Mouse (Mus musculus): ENCODE data around the gene Dhx16. TPM values are rescaled to one million over a fixed set of nuclear protein-coding genes. Genes with fewer than 3 reads are reported as not detected.

Gene Dhx16
- total RNA-seq, 2 experiments from 2014 or later: 20.6 to 24.9 TPM

DNA sequence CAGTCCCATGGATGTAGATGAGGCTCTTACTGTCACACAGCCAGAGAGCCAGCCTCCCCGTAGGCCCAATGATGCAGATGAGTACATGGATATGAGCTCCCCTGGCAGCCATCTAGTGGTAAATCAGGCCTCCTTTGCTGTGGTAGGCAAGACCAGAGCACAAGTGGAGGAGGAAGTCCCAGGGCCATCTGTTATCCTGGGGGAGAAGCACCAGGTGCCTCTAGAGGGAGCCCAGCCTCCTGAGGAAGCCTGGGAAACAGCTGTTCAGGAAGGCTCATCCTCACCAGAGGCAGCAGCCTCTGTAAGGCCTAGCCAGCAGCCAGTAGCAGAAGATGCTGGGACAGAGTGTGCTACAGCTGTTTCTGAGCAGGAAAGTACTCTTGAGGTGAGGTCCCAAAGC is 31.5 kb upstream of the Dhx16 start:
- intact Hi-C loops (cut with DNase I): no loop called here
- DNase-seq: no peak

DNA sequence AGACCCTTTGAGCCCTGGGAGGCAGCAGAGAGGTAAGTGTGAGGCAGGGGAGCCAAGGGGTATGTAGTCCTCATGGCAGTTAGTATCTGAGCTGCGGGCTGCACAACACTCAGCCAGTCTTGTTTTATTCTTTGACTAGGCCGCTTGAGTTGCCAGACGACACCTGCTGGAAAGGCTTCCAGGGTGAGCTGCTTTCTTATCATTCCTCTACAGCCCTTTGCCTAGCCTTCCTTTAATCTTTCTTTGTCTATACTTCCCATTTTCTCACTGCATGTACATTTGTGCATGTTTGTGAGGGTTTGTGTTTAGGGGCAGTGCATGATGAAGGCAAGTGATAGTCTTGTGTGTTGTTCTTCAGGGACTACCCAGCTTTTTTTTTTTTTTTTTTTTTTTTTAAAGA is 28.6 kb upstream of the Dhx16 start:
- intact Hi-C loops (cut with DNase I): no loop called here
- no peak for DNase-seq

DNA sequence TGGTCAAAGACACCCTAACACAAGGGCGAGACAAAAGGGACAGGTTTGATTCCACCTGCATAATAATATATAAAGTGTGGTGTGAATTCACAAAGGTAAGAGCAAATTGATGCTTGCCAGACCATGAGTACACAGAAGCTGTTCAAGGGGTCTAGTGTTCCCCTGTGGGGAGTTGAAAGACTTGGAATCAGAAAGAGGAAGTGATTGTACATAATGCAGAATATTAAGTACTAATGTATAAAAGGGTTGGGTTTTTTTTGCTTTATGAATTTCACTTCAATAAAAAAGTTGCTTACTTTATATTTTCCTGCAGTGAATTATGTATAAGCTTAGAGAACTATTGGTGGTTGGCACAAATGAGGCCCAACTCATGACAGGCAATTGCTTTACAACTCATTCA is 20.2 kb upstream of the Dhx16 start:
- intact Hi-C loops (cut with DNase I): no loop called here
- DNase-seq: no peak

DNA sequence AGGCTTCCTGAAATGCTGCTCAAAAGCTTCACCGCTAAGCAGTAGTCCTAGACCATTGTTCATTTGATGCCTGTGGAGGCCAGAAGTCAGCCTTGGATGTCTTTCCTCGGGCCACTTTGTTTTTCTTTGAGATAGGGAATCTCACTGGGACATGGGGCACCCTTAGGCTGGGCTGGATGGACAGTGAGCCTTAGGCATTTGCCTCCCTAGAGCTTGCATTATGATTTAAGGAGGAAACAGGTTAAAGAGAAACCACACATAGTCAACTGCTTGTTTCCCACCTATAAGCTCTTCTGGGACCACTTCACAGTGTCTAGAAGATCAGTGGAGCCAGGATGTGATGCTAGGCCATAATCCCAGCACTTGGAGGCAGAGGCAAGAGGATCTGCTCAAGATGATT is 19.8 kb upstream of the Dhx16 start:
- intact Hi-C loops (cut with DNase I): loop anchor here (2.0 kb wide), 1 partner anchor 17 kb away; no protein-coding TSS in a partner anchor
- no peak for DNase-seq

DNA sequence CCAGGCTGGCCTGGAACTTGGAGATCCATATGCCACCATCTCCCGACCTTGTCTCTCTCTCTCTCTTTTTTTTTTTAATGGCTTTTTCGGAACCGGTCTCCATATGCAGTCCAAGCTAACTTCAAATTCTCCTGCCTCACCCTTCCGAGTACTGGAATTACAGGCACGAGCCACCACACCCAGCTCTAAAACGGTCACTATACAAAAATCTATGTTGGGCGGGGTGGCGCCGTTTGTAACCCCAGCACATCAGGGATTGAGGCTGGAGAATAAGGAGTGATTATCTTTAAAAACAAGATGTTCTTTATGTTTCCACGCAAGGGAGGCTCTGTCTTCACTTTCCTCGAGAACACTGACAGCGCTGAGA is 18.8 kb upstream of the Dhx16 start:
- intact Hi-C loops (cut with DNase I): loop anchor here (2.0 kb wide), 1 partner anchor 18 kb away; no protein-coding TSS in a partner anchor
- DNase-seq: no peak

DNA sequence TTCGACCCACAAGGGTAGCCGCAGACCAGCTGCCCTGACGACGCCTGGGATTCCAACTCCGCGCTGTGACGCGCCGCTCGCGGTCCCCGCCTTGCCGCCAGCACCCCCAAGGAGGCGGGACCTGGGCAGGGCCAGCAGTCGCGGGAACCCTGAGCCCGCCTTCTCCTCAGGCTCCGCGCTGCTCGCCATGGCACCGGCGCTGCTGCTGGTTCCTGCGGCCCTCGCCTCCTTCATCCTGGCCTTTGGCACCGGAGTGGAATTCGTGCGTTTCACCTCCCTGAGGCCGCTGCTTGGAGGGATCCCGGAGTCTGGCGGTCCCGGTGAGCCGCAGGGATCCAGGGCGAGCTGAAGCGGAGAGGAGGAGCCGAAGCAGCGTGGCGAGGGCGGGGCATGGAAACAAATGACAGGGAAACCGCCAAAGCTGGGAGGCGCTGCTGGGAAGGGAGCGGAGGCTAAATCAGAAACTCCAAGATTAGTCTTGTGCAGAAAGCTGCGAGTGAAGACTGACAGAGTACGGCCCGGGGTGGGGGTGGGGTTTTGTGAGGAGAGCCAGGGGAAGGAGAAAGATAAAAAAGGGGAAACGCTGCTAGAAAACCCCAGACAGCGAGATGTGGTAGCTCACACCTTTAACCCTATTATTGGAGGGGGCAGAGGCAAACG is 18.3 kb upstream of the Dhx16 start, which contains the start of gene Nrm:
Nrm (plus strand) TSS at position 121 of the 660 bp plus-strand sequence.
- intact Hi-C loops (cut with DNase I): loop anchor here (2.0 kb wide), 1 partner anchor 19 kb away; no protein-coding TSS in a partner anchor
- DNase-seq: peak; percentile 92 to 94

DNA sequence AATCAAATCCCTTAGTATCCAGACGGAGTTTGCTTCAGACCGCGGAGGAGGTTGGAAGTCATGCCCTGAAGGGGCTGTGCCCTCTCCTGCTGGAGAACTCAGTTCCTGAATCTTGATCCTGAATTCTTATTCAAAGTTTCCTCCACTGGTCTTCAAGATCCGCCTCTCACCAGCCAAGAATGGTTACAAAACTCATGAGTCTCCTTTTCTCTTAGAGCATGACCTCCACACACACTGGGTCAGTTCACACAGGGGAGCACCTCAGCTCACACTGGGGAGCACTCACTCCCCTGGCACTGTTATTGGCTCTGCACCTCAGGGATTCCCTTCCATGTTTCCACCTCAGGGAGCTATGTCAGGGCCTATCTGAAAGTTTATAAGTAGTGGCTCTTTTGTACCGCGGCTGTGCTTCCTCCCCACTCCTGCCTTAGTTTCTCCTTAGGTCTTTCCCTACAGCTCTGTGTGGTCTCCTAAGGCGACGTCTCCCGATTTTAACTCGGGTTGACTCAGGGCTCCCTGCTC is 14.7 kb upstream of the Dhx16 start:
- DNase-seq: no peak
- intact Hi-C loops (cut with DNase I): no loop called here

DNA sequence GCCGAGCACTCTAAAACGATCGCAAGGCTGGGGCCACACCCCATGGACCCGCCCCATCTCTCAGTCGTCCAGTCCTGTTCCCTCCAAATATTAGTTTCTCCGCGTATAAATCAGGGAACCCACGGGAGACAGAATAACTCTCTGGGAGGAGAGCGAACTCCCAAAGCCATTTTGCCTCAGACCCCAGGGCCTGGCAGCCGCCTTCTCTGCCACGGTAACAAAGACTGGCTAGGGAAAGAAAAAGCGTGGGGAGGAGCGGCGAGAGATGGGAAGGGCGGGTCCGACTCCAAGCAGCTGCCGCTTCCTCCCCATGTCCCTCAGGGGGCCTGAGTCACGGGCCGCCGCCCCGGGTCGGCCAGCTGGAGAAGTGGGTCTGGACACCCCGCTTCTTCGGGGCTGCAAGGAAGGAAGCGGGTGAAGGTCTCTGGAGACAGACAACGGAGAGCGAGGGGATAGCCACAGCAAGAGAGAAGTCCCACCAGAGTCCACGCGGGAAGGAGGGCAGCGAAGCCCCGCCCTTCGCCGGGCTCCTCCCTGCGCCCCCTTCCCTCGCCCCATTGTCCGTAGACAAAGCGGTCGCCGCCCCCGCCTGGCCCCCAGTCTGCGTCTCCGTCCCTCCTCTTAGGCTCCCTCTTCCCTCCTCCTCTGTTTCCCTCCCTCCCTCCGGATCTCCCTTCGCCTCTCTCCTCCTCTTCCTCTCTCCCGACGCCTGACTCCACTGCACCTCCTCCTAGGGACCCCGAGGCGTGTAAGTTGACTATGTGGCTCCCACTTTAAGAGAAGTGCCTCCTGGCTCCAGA is 13.9 kb upstream of the Dhx16 start, which contains the start of gene Ppp1r18:
Ppp1r18 (plus strand) TSS at position 113 of the 800 bp plus-strand sequence.
- intact Hi-C loops (cut with DNase I): no loop called here
- peak; percentile 82 to 85 for DNase-seq

DNA sequence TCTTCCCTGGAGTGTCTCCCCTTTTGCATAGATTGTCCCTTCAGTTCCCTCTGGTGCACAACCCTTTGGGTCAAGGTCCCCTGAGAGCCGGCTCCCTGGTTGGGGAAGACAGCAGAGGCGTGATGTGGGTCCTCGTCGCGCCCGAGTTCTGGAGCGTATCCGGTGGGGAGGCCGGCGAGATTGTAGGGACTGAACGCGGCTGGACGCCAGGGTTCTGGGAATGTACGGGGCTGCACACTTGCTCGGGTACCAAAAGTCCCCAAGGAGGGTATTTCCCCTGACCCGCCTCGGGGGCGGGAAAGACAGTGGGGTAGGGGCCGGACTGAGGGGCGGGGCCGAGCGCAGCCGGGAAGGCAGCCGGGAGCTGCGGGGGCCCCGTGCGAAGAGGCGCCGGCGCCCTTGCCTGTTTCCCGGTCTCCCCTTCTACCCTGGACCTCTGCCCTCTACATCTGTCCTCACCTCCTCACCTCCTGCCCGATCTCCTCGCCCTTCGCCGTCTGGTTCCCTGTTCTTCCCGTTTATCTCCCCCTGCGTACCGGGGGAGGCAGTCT is 13.3 kb upstream of the Dhx16 start:
- intact Hi-C loops (cut with DNase I): no loop called here
- DNase-seq: peak; percentile 83 to 86

DNA sequence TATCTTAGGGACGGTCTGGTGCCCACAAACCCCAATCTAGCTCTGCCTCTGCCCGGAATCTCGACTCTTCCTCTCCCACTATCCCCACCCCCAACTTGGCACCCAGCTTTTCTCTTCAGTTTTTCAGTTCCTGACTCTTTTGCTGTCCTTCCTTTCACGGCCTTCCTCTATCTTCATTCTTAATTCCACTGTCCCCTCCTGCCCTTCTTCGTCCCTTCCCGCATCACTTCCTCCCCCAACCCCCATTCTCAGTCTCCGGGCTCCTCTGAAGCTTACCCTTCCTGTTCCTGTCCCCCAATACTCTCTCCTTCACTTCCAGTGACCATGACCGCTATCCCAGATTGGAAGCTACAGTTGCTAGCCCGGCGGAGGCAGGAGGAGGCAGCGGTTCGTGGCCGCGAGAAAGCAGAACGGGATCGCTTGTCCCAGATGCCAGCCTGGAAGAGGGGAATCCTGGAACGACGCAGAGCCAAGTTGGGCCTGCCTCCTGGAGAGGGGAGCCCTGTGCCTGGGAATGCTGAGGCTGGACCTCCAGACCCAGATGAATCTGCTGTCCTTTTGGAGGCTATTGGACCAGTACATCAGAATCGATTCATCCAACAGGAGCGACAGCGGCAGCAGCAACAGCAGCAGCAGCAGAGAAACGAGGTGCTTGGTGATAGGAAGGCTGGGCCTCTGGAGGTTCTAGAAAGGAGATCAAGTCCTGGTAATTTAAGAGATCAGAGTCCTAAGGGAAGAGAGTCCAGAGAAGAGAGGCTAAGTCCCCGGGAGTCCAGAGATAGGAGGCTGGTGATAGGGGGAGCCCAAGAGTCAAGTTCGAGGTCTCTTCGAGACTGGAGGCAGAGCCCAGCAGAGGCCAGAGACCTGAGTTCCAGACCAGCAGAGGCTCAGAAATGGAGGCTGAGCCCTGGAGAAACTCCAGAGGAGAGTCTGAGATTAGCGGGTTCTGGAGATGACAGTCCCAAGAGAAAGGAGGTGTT is 12.4 kb upstream of the Dhx16 start:
- DNase-seq: peak; percentile 54 to 60
- intact Hi-C loops (cut with DNase I): no loop called here

DNA sequence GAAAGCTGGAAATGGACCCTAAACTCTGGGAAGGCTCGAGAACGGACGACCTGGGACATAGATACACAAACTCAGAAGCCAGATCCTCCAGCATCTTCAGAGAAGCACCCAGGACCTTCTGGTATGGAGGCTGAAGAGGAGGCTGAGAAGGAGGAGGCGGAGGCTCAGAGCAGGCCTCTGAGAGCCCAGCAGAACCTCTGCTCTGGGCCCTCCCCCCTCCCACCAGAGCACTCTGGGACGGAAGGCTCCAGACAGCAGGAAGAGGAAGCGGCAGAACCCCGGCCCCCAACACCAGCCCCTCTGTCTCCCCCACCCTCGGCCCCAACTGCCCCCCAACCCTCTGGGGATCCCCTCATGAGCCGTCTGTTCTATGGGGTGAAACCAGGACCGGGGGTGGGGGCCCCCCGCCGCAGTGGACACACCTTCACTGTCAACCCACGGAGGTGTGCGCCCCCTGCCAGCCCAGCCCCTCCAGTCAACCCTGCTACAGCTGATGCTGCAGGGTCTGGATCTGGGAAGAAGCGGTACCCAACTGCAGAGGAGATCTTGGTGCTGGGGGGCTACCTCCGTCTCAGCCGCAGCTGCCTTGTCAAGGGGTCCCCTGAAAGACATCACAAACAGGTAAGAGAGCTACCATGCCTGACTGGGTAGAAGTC is 11.3 kb upstream of the Dhx16 start:
- intact Hi-C loops (cut with DNase I): no loop called here
- peak; percentile 44 to 50 for DNase-seq

DNA sequence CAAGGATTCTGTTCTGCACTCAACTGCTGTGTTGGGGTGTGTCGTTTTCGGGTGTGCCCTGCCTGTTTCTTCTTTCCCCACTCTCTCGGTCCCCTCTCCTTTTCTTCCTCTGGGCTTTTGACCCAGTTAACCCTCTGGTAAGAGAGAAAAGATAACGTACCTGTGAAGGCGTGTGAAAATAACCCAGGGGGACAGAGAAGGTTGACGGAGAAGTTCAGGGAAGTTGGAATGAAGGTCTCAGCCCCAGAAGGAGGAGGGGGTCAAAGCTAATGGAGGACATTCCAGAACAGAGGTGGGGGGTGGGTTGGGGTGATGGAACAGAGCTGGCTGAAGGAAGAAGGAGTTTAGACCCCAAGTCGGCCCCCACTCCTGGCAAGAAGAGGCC is 10.7 kb upstream of the Dhx16 start:
- intact Hi-C loops (cut with DNase I): no loop called here
- DNase-seq: no peak

DNA sequence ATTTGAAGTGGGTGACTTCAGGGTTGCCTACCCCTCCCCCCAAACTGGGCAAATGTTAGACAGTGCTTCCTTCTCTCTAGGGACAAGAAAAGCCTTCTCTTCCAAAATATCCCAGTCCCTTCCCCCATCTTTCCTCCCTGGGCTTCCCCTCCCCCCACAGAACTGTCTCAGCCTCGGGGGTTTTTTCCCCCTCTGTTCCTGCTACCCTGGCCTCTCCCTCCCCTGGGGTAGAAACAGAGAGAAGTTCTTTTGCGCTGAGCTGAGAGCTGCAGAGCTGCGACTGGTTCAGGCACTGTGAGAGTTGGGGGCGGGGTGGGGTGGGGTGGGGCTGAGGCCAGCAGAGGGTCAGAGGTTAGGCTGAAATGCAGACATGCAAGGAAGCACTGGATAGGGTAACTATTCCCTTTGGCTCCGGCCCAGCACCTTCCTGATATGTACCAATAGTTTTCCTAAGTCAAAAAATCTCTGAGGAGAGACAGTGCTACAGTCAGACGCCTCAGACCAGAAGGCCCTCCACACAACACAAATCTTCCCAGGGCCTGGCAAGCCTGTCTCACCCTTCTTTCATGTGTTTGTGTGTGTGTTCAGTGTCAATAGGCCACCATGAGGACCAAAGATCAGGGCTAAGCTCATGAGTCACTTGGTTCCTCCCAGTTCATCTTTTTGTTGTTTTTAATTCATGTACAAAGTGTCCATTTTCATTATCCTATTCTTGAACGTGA is 10.1 kb upstream of the Dhx16 start:
- intact Hi-C loops (cut with DNase I): no loop called here

DNA sequence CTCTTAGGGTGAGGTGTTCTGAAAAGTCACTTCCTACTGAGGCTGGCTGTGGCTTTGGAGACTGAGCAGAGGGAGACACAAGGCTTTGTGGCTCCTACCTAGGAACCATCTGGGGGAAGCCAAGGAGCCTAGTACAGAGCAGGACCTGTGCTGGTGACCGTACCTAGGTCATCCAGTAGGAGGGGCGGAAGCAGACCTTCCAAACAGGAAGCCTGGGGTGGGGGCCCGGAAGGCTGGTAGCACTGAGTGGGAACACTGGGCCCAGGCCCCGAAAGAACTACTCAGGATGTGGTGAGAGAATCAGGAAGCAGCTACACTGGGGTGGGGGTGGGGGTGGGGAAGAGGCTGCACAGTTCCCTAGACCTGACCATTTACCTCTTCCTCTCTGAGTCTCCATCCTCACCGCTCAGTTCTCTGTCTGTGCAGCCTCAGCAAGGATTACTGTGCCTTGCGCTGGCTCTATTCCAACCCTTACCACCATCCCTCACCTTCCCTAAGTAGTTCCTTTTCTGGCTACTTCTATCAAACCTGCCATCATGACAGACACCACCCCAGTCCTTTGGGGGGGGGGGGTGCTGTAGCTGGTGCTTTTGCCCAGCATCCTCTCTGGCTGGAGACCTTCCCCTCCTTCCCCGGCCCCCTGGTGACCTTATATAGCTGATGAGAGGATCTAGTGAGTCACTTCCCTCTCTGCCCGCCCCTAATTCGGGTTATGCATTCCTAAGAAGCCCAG is 9.3 kb upstream of the Dhx16 start:
- intact Hi-C loops (cut with DNase I): no loop called here
- peak; percentile 70 to 75 for DNase-seq

More for the DNA sequence above, 10.1 kb upstream of the Dhx16 start:
- DNase-seq: peak; percentile 60 to 61

DNA sequence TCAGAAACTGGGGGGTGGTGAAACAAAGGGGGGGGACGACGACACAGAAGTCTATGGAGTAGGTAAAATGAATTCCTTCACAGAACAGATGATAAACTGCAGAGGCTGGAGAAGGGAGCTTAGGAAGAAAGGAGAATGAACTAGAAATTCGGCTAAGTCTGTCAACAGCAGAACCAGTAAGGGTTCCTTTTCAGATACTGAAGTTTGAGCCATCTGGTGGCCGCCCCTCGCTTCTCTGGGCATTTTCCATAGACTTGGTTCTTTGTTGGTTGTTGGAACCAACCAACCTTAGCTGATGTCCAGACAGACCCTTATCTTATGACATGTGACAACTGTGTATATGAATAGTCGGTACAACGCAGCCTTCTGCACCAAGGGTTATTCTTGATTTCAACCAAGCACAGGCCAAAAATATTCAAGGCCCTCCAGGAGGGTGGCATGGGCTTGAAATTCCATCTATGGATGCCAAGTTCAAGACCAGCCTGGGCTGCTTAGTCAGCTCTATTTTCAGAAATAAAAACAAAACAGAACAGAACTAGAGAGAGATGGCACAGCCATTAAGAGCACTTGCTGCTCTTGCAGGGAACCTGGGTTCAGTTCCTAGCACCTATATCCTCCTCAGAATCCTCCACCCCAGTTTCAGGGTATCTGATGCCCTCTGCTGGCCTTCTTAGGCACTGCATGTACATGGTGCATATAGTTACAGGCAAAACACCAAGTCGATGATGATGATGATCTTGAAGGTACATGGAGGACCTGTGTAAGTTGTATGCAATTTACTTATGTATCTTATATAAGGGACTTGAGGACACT is 8.5 kb upstream of the Dhx16 start:
- DNase-seq: peak; percentile 29 to 56
- intact Hi-C loops (cut with DNase I): no loop called here

DNA sequence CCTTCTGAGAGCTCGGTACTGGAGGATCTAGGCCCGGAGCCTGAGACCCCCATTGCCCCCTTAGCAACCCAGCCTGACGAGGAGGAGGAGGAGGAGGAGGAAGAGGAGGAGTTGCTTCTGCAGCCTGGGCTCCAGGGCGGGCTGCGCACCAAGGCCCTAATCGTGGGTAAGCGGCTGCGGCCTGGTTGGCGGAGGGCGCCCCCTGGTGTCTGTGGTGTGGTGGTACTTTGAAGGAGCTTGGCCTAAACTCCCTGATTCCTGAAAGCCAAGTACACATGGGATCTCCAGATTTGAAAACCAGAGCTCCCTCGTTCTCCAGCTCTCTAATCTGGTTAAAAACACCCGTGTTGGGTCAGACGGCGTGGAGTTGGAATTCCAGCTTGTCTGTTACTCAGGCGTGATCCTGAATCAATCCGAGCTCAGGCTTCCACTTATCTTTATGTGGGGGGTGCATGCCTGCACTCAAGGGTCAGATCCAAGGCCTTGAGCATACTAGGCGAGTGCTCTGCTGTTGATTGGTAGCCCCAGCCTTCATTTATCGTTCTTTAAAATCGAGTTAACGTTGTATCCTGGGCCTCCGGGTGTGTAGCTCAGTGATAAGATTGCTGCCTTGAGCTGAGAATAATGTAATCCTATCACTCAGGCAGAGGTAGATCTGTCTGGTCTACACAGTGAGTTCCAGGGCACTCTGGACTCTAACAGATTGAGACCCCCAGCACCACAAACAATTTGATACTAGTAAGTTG is 5.7 kb upstream of the Dhx16 start:
- peak; percentile 95 for DNase-seq
- intact Hi-C loops (cut with DNase I): loop anchor here (1.0 kb wide), 1 partner anchor 135 kb away; no protein-coding TSS in a partner anchor

All from heart, postnatal 14 days (tissue).